Mouse (Mus musculus) cerebellum, adult 2 months (tissue): ENCODE data around the gene Fmod.

Source experiments
- CTCF ChIP-seq: fragments of 200-500 bp; IDR thresholded peaks from 2 replicates; pipeline ENCODE4 v1.5.1; 2011; ENCODE audit warnings: low read depth, mild to moderate bottlenecking, control low read depth, low read length, moderate library complexity, borderline replicate concordance; ENCODE audit not compliant: insufficient read depth
- POLR2A ChIP-seq: fragments of 200-500 bp; IDR thresholded peaks from 2 replicates; pipeline ENCODE4 v1.6.1; 2011; ENCODE audit warnings: low read length, control low read depth, borderline replicate concordance; ENCODE audit not compliant: insufficient read depth

DNA sequence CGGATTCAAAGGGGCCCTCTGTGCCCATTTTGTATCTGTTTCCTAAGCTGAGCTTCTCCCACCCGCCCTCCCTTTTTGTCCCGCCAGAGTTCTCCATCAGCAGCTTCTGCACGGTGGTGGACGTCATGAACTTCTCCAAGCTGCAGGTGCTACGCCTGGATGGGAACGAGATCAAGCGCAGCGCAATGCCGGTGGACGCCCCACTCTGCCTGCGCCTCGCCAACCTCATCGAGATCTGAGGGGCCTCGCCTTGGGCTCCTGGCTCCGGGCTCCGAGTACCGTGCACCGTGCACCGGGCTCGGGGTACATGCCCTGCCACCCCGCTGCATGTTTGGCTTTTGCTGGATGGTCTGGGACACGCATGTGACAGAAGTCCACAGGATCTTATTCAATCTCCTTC, 9.3 kb downstream of the Fmod start:
- TF ChIP-seq POLR2A (no peak), CTCF (no peak)
